ENCODE assay signal across 13 mouse cellular contexts in genomic region chr5:30910481-30910880, GRCm38 (mm10). TPM values are rescaled to one million over a fixed set of nuclear protein-coding genes. Genes with fewer than 3 reads are reported as not detected.
DNase-seq lines count a peak whose midpoint lies in the region; ATAC-seq and TF ChIP-seq lines count a peak whose summit lies in the region.
"Had no signal": no experiment of that assay in that cellular context is flagged by ENCODE, and none has a peak within 500 bp of the region (broad histone marks: within the 10 kb centered on the region; RNA-seq: fewer than 3 reads in every experiment).

No protein-coding gene starts in this region.

- H3K4me3 ChIP-seq in heart, embryonic 10.5 days: no peak overlapping the region
- H3K4me3 ChIP-seq in lung, embryonic 15.5 days: no peak overlapping the region
- no peak overlapping the region for H3K4me3 ChIP-seq in lung, adult 2 months (replicated peaks; ENCODE audit: extremely low read depth, low read depth, low read length)
- H3K4me3 ChIP-seq in intestine, embryonic 16.5 days (ENCODE audit: low read length): no peak overlapping the region
- no peak overlapping the region for H3K4me3 ChIP-seq in stomach, embryonic 15.5 days (replicated peaks)
- H3K4me3 ChIP-seq in hindbrain, embryonic 10.5 days: no peak overlapping the region
- H3K4me3 ChIP-seq: midbrain, embryonic 15.5 days; neural tube, embryonic 15.5 days had no signal

- no peak overlapping the region for H3K9ac ChIP-seq in lung, embryonic 15.5 days
- H3K9ac ChIP-seq in intestine, embryonic 16.5 days (ENCODE audit: low read depth, low read length): peak overlapping the region; percentile 32; the same call in 1 of the 2 replicates
- H3K9ac ChIP-seq in stomach, embryonic 15.5 days: no peak overlapping the region
- H3K9ac ChIP-seq: midbrain, embryonic 15.5 days; neural tube, embryonic 15.5 days had no signal

- ATAC-seq in lung, embryonic 15.5 days (ENCODE audit: borderline replicate concordance, extremely low read depth, low FRiP score, low TSS enrichment): no peak
- ATAC-seq in intestine, embryonic 16.5 days: no peak
- ATAC-seq in stomach, embryonic 15.5 days (ENCODE audit: insufficient read depth, low FRiP score, low read depth): no peak
- ATAC-seq: midbrain, embryonic 15.5 days; Patski had no signal

- TF ChIP-seq CTCF in lung, adult 2 months (IDR thresholded peaks at IDR 0.05; ENCODE audit: insufficient read depth, low read length): no peak

- DNase-seq in heart, embryonic 10.5 days (ENCODE audit: low spot score): no peak
- no peak for DNase-seq in heart, postnatal 36 days
- no peak for DNase-seq in lung, adult 2 months
- no peak for DNase-seq in layer of hippocampus, adult 8-10 months (ENCODE audit: low spot score in 2 of 2)
- DNase-seq in hindbrain, embryonic 10.5 days (ENCODE audit: low spot score): no peak
- DNase-seq: adrenal gland, postnatal 25 days; right cerebral cortex, postnatal 25 days had no signal

- H3K27me3 ChIP-seq in heart, embryonic 10.5 days (ENCODE audit: insufficient read depth, poor library complexity, severe bottlenecking): no peaks in the 10 kb centered on the region
- no peaks in the 10 kb centered on the region for H3K27me3 ChIP-seq in lung, embryonic 15.5 days
- H3K27me3 ChIP-seq in intestine, embryonic 16.5 days (replicated peaks; ENCODE audit: control insufficient read depth, insufficient read depth, low read length): no peaks in the 10 kb centered on the region
- no peaks in the 10 kb centered on the region for H3K27me3 ChIP-seq in stomach, embryonic 15.5 days (replicated peaks)
- peaks cover 7% of the 10 kb centered on the region for H3K27me3 ChIP-seq in hindbrain, embryonic 10.5 days (ENCODE audit: insufficient read depth, poor library complexity, severe bottlenecking)
- H3K27me3 ChIP-seq: midbrain, embryonic 15.5 days; neural tube, embryonic 15.5 days; Patski had no signal

- no peak for TF ChIP-seq POLR2A in lung, adult 2 months (IDR thresholded peaks at IDR 0.05; ENCODE audit: borderline replicate concordance, extremely low read depth, low read depth, low read length)

- H3K4me2 ChIP-seq in lung, embryonic 15.5 days: no peak overlapping the region
- no peak overlapping the region for H3K4me2 ChIP-seq in intestine, embryonic 16.5 days (ENCODE audit: low read depth, low read length)
- no peak overlapping the region for H3K4me2 ChIP-seq in stomach, embryonic 15.5 days
- H3K4me2 ChIP-seq: midbrain, embryonic 15.5 days; neural tube, embryonic 15.5 days had no signal

- no peaks in the 10 kb centered on the region for H3K9me3 ChIP-seq in heart, embryonic 10.5 days
- no peaks in the 10 kb centered on the region for H3K9me3 ChIP-seq in lung, embryonic 15.5 days
- no peaks in the 10 kb centered on the region for H3K9me3 ChIP-seq in intestine, embryonic 16.5 days (ENCODE audit: control insufficient read depth, low read length)
- H3K9me3 ChIP-seq in stomach, embryonic 15.5 days: no peaks in the 10 kb centered on the region
- no peaks in the 10 kb centered on the region for H3K9me3 ChIP-seq in hindbrain, embryonic 10.5 days
- H3K9me3 ChIP-seq: midbrain, embryonic 15.5 days; neural tube, embryonic 15.5 days had no signal

- peaks cover 7% of the 10 kb centered on the region for H3K36me3 ChIP-seq in heart, embryonic 10.5 days
- H3K36me3 ChIP-seq in lung, embryonic 15.5 days: peaks cover 7% of the 10 kb centered on the region
- H3K36me3 ChIP-seq in intestine, embryonic 16.5 days (ENCODE audit: control insufficient read depth, insufficient read depth, low read length): no peaks in the 10 kb centered on the region
- H3K36me3 ChIP-seq in stomach, embryonic 15.5 days: no peaks in the 10 kb centered on the region
- H3K36me3 ChIP-seq in hindbrain, embryonic 10.5 days: peaks cover 8% of the 10 kb centered on the region

- H3K4me1 ChIP-seq in heart, embryonic 10.5 days: peaks cover 81% of the 10 kb centered on the region
- peaks cover 56% of the 10 kb centered on the region for H3K4me1 ChIP-seq in lung, embryonic 15.5 days
- H3K4me1 ChIP-seq in lung, adult 2 months (ENCODE audit: control insufficient read depth, insufficient read depth, low read length): peaks cover 30% of the 10 kb centered on the region
- peaks cover 64% of the 10 kb centered on the region for H3K4me1 ChIP-seq in intestine, embryonic 16.5 days (ENCODE audit: control insufficient read depth, insufficient read depth, low read length)
- peaks cover 51% of the 10 kb centered on the region for H3K4me1 ChIP-seq in stomach, embryonic 15.5 days
- H3K4me1 ChIP-seq in hindbrain, embryonic 10.5 days (replicated peaks): peaks cover 70% of the 10 kb centered on the region

- peak overlapping the region; percentile 64 for H3K27ac ChIP-seq in heart, embryonic 10.5 days
- 0 out of 2 replicates have a peak overlapping the region, but pooled peaks have one; percentile 16 for H3K27ac ChIP-seq in lung, embryonic 15.5 days
- H3K27ac ChIP-seq in intestine, embryonic 16.5 days (ENCODE audit: low read length): peak overlapping the region; percentile 93
- H3K27ac ChIP-seq in stomach, embryonic 15.5 days: peak overlapping the region; percentile 68; the same call in 1 of the 2 replicates
- H3K27ac ChIP-seq in hindbrain, embryonic 10.5 days: no peak overlapping the region
- H3K27ac ChIP-seq: midbrain, embryonic 15.5 days; neural tube, embryonic 15.5 days had no signal

- intact Hi-C loops in heart, postnatal 36 days (cut with DNase I): no loop called here

RNA-seq across cellular contexts. Expression of gene Emilin1, which starts 2.7 kb away (rescaled TPM):
- 166 and 172 TPM in 2 replicates for polyA plus RNA-seq in heart, embryonic 10.5 days (2016; fragmentation: Nextera tagmentation; extraction: Ambion mirVana)
- 10 to 100 TPM; 22.0 to 23.7 TPM for total RNA-seq in heart, postnatal 36 days (2021)
- 228 and 233 TPM in 2 replicates for polyA plus RNA-seq in lung, embryonic 15.5 days (2015; fragmentation: Nextera tagmentation; extraction: Ambion mirVana)
- polyA plus RNA-seq in lung, adult 2 months (2012; rRNA removed): 89.9 and 107 TPM in 2 replicates
- 173 and 177 TPM in 2 replicates for polyA plus RNA-seq in intestine, embryonic 16.5 days (2015; fragmentation: Nextera tagmentation; extraction: Ambion mirVana)
- 252 and 255 TPM in 2 replicates for polyA plus RNA-seq in stomach, embryonic 15.5 days (2015; fragmentation: Nextera tagmentation; extraction: Ambion mirVana)
- 1 to 10 TPM; 2.1 to 3.1 (median 2.6) TPM for total RNA-seq in layer of hippocampus, adult 8-10 months (2022)
- 85.1 and 87.4 TPM in 2 replicates for polyA plus RNA-seq in hindbrain, embryonic 10.5 days (2016; fragmentation: Nextera tagmentation; extraction: Ambion mirVana)

RNA-seq across cellular contexts. Expression of gene Ost4, which starts 2.9 kb away (rescaled TPM):
- 432 and 455 TPM in 2 replicates for polyA plus RNA-seq in heart, embryonic 10.5 days (2016; fragmentation: Nextera tagmentation; extraction: Ambion mirVana)
- 100 to 1,000 TPM; 143 to 152 TPM for total RNA-seq in heart, postnatal 36 days (2021)
- polyA plus RNA-seq in lung, embryonic 15.5 days (2015; fragmentation: Nextera tagmentation; extraction: Ambion mirVana): 421 and 449 TPM in 2 replicates
- polyA plus RNA-seq in lung, adult 2 months (2012; rRNA removed): 218 and 230 TPM in 2 replicates
- polyA plus RNA-seq in intestine, embryonic 16.5 days (2015; fragmentation: Nextera tagmentation; extraction: Ambion mirVana): 459 and 477 TPM in 2 replicates
- 443 and 450 TPM in 2 replicates for polyA plus RNA-seq in stomach, embryonic 15.5 days (2015; fragmentation: Nextera tagmentation; extraction: Ambion mirVana)
- 100 to 1,000 TPM in 1 of 4 experiments, 10 to 100 TPM in 3; 78.4 to 104 (median 90.6) TPM for total RNA-seq in layer of hippocampus, adult 8-10 months (2022)
- 405 and 407 TPM in 2 replicates for polyA plus RNA-seq in hindbrain, embryonic 10.5 days (2016; fragmentation: Nextera tagmentation; extraction: Ambion mirVana)

RNA-seq across cellular contexts. Expression of gene Khk, which starts 10.8 kb away (rescaled TPM):
- polyA plus RNA-seq in heart, embryonic 10.5 days (2016; fragmentation: Nextera tagmentation; extraction: Ambion mirVana): 10.5 and 14.5 TPM in 2 replicates
- total RNA-seq in heart, postnatal 36 days (2021): 10 to 100 TPM; 19.9 to 26.6 TPM
- polyA plus RNA-seq in lung, embryonic 15.5 days (2015; fragmentation: Nextera tagmentation; extraction: Ambion mirVana): 11.8 and 14.6 TPM in 2 replicates
- polyA plus RNA-seq in lung, adult 2 months (2012; rRNA removed): 39.0 and 46.6 TPM in 2 replicates
- polyA plus RNA-seq in intestine, embryonic 16.5 days (2015; fragmentation: Nextera tagmentation; extraction: Ambion mirVana): 26.9 and 32.5 TPM in 2 replicates
- 21.0 and 25.5 TPM in 2 replicates for polyA plus RNA-seq in stomach, embryonic 15.5 days (2015; fragmentation: Nextera tagmentation; extraction: Ambion mirVana)
- 10 to 100 TPM; 13.2 to 23.8 (median 16.8) TPM for total RNA-seq in layer of hippocampus, adult 8-10 months (2022)
- 7.2 and 8.0 TPM in 2 replicates for polyA plus RNA-seq in hindbrain, embryonic 10.5 days (2016; fragmentation: Nextera tagmentation; extraction: Ambion mirVana)

RNA-seq across cellular contexts. Expression of gene Agbl5, which starts 22.0 kb away (rescaled TPM):
- 12.3 and 17.4 TPM in 2 replicates for polyA plus RNA-seq in heart, embryonic 10.5 days (2016; fragmentation: Nextera tagmentation; extraction: Ambion mirVana)
- total RNA-seq in heart, postnatal 36 days (2021): 1 to 10 TPM; 4.1 to 7.1 TPM
- polyA plus RNA-seq in lung, embryonic 15.5 days (2015; fragmentation: Nextera tagmentation; extraction: Ambion mirVana): 20.4 and 21.0 TPM in 2 replicates
- polyA plus RNA-seq in lung, adult 2 months (2012; rRNA removed): 19.2 and 20.8 TPM in 2 replicates
- 13.9 and 16.3 TPM in 2 replicates for polyA plus RNA-seq in intestine, embryonic 16.5 days (2015; fragmentation: Nextera tagmentation; extraction: Ambion mirVana)
- polyA plus RNA-seq in stomach, embryonic 15.5 days (2015; fragmentation: Nextera tagmentation; extraction: Ambion mirVana): 15.9 and 23.1 TPM in 2 replicates
- 10 to 100 TPM; 14.4 to 19.3 (median 16.2) TPM for total RNA-seq in layer of hippocampus, adult 8-10 months (2022)
- 18.4 and 24.2 TPM in 2 replicates for polyA plus RNA-seq in hindbrain, embryonic 10.5 days (2016; fragmentation: Nextera tagmentation; extraction: Ambion mirVana)

RNA-seq across cellular contexts. Expression of gene Cgref1, which starts 34.9 kb away (rescaled TPM):
- 5.5 and 6.0 TPM in 2 replicates for polyA plus RNA-seq in heart, embryonic 10.5 days (2016; fragmentation: Nextera tagmentation; extraction: Ambion mirVana)
- under 1 TPM; 0.70 to 0.89 TPM for total RNA-seq in heart, postnatal 36 days (2021)
- polyA plus RNA-seq in lung, embryonic 15.5 days (2015; fragmentation: Nextera tagmentation; extraction: Ambion mirVana): 2.3 and 2.4 TPM in 2 replicates
- 2.7 and 5.7 TPM in 2 replicates for polyA plus RNA-seq in lung, adult 2 months (2012; rRNA removed)
- polyA plus RNA-seq in intestine, embryonic 16.5 days (2015; fragmentation: Nextera tagmentation; extraction: Ambion mirVana): 67.0 and 88.7 TPM in 2 replicates
- polyA plus RNA-seq in stomach, embryonic 15.5 days (2015; fragmentation: Nextera tagmentation; extraction: Ambion mirVana): 11.7 and 14.8 TPM in 2 replicates
- total RNA-seq in layer of hippocampus, adult 8-10 months (2022): 10 to 100 TPM; 13.8 to 19.2 (median 18.8) TPM
- polyA plus RNA-seq in hindbrain, embryonic 10.5 days (2016; fragmentation: Nextera tagmentation; extraction: Ambion mirVana): 3.7 and 6.7 TPM in 2 replicates
